Mouse (Mus musculus): ENCODE measurements at regions not wholly inside any gene's neighbourhood (a gene's known extent, or its start where the extent isn't known, plus 50 kb on each side); places are given as distances from the start of the nearest gene placed in this dataset.
"Not testable (repeated sequence)": the region's sequence is repeated elsewhere in the genome, so short reads cannot be mapped to it uniquely, and the experiment has no call there.

DNA sequence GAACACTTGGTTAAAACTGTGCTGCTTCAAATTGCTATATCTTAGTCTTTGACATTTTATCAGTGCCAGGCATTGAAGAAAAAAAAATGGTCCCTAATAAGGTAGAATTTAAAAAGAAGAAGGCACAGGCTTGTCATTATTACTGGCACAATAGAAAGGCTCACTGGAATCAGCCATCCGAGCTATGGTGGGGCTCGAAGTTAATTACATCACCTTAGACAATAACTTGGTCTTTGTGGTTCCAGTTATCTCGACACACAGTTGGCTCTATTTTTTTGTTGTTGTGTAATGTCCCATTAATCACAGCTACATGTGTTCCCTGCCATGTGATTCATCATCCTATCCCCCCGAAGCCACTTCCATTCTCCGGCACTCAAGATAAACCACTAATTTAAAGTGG lies 825.1 kb downstream of the Rab28 start:
- DNase-seq, result no peak

DNA sequence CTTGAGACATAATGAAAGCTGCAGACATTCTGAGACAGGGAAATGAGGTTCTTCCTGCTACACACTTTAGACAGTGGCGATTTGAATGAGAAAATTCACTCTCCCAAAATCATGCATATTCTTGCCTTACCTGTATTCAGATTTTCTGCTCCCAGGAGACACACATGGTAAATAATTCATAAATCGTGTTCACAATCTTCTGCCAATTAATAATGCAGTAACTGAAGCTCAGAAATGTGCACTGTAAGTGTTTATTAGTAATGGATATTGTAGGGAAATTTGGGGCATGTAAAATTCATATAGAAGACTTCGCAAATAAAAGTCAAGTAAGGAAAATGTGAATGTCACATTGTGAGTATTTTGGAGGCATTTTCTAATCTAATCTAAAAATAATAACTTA lies 830.2 kb downstream of the Rab28 start:
- no peak for DNase-seq

DNA sequence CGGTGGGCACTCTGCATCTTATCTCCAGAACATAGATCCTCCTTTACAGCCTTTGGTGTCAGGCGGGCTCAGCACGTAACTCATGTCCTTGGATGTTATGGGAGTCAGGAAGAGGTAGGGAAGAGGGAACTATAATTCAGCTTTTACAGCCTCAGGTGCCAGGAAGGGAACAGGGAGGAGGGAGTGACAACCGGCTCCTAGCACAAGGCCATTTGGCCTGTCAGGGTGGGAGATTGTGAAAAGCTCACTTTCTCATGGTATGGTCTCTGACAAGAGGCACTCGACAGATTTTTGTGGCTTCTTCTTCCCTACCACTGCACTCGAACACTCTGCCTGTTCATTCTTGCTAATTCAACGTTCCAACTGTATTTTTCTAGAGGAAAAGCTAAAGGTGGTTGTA lies 845.6 kb downstream of the Rab28 start:
- DNase-seq, result not testable (repeated sequence)

Data from thymus, postnatal 14 days (tissue).